Mouse (Mus musculus) liver, embryonic 11.5 days (tissue): Measurements from ENCODE around the gene Brd2. TPM values are rescaled to one million over a fixed set of nuclear protein-coding genes. Genes with fewer than 3 reads are reported as not detected.

ENCODE experiments used
- ATAC-seq: fragments of 200-750 bp; cut with Nextera tagmentation; replicated peaks from 2 replicates; pipeline ENCODE4 v1.8.0; 2017; ENCODE audit warnings: moderate number of reproducible peaks, mild to moderate bottlenecking, moderate TSS enrichment, moderate library complexity; ENCODE audit not compliant: low FRiP score
- DNase-seq: peaks from one replicate; pipeline ENCODE4 v3.0.0-alpha.2; 2017; ENCODE audit warnings: low spot score
- H3K27ac ChIP-seq: fragments of 300-500 bp; sonication (generic); 2 replicates; pipeline ENCODE4 v1.5.1; 2014; ENCODE audit warnings: mild to moderate bottlenecking, low read depth, low read length, control low read depth
- H3K27me3 ChIP-seq: fragments of 300-500 bp; sonication (generic); replicated peaks from 2 replicates; pipeline ENCODE4 v1.6.1; 2014; ENCODE audit warnings: low read length, mixed read lengths; ENCODE audit not compliant: control insufficient read depth, insufficient read depth
- H3K36me3 ChIP-seq: fragments of 300-500 bp; sonication (generic); 2 replicates; pipeline ENCODE4 v1.6.1; 2014; ENCODE audit warnings: mild to moderate bottlenecking, low read length, moderate library complexity, mixed read lengths; ENCODE audit not compliant: control insufficient read depth, insufficient read depth
- H3K4me1 ChIP-seq: fragments of 300-500 bp; sonication (generic); replicated peaks from 2 replicates; pipeline ENCODE4 v1.6.1; 2014; ENCODE audit warnings: low read length, mixed read lengths; ENCODE audit not compliant: control insufficient read depth, insufficient read depth
- H3K4me2 ChIP-seq: fragments of 300-500 bp; sonication (generic); 2 replicates; pipeline ENCODE4 v1.6.1; 2014; ENCODE audit warnings: mild to moderate bottlenecking, control low read depth, moderate library complexity
- H3K4me3 ChIP-seq: fragments of 300-500 bp; sonication (generic); 2 replicates; pipeline ENCODE4 v1.5.1; 2014; ENCODE audit warnings: low read depth, low read length, control low read depth
- H3K9ac ChIP-seq: fragments of 300-500 bp; sonication (generic); 2 replicates; pipeline ENCODE4 v1.6.1; 2014; ENCODE audit warnings: low read depth, low read length, control low read depth
- H3K9me3 ChIP-seq: fragments of 300-500 bp; sonication (generic); 2 replicates; pipeline ENCODE4 v1.6.1; 2016; ENCODE audit warnings: low read length, inconsistent platforms, mixed read lengths; ENCODE audit not compliant: control insufficient read depth
- WGBS: fragments of 180-500 bp; shearing (Covaris S2); extraction: QIAGEN DNeasy Blood & Tissue Kit; methylation state at CpG from one replicate; pipeline ENCODE4 v1.1.7; 2014; 5-methylcytosine and 5-hydroxymethylcytosine counted together
- polyA plus RNA-seq: library from polyadenylated mRNA; unstranded; fragments of >200 nt; fragmentation: Nextera tagmentation; extraction: Ambion mirVana; gene quantifications from 2 replicates; pipeline ENCODE4 v1.2.1, GENCODE M21; 2014

Brd2 gene
- polyA plus RNA-seq, 1 experiment from 2014 or later: 90.8 TPM

- H3K4me3 ChIP-seq: no peak overlapping the region
- WGBS: 93% methylated on average over 7 of the region's 7 CpGs
- H3K27me3 ChIP-seq: no peaks in the 10 kb centered on the region
- H3K27ac ChIP-seq: no peak overlapping the region
- H3K4me1 ChIP-seq: peaks cover 14% of the 10 kb centered on the region
- no peak overlapping the region for H3K4me2 ChIP-seq
- DNase-seq (no peak), ATAC-seq (no peak)
- H3K36me3 ChIP-seq: peaks cover 81% of the 10 kb centered on the region
- H3K9ac ChIP-seq: no peak overlapping the region
- H3K9me3 ChIP-seq: no peaks in the 10 kb centered on the region
Measured at GRCm38 (mm10) chr17:34114114-34114513, 8.3 kb downstream of the Brd2 start.

- no peak for ATAC-seq
- peak overlapping the region; percentile 45; the same call in 1 of the 2 replicates for H3K27ac ChIP-seq
- H3K9ac ChIP-seq: no peak overlapping the region
- H3K27me3 ChIP-seq: no peaks in the 10 kb centered on the region
- no peaks in the 10 kb centered on the region for H3K4me1 ChIP-seq
- no peak overlapping the region for H3K4me2 ChIP-seq
- H3K9me3 ChIP-seq: no peaks in the 10 kb centered on the region
- no peak overlapping the region for H3K4me3 ChIP-seq
- 71% methylated on average over 8 of the region's 8 CpGs for WGBS
- H3K36me3 ChIP-seq: peaks cover 48% of the 10 kb centered on the region
- DNase-seq: no peak
Measured at GRCm38 (mm10) chr17:34110309-34110708, 12.1 kb downstream of the Brd2 start.

GRCm38 (mm10) chr17:34109806-34110195, 12.6 kb downstream of the Brd2 start:
- Histone ChIP-seq H3K4me1 (no peaks in the 10 kb centered on the region), H3K9me3 (no peaks in the 10 kb centered on the region), H3K4me2 (no peak overlapping the region), H3K27ac (peak overlapping the region; percentile 45; the same call in 1 of the 2 replicates), H3K9ac (no peak overlapping the region), H3K4me3 (no peak overlapping the region), H3K36me3 (peaks cover 43% of the 10 kb centered on the region), H3K27me3 (no peaks in the 10 kb centered on the region)
- DNase-seq (no peak), ATAC-seq (no peak)
- 74% methylated on average over 3 of the region's 3 CpGs for WGBS

GRCm38 (mm10) chr17:34109038-34109805, 13.2 kb downstream of the Brd2 start:
- WGBS: 80% methylated on average over 14 of the region's 14 CpGs
- Histone ChIP-seq H3K9me3 (no peaks in the 10 kb centered on the region), H3K4me1 (no peaks in the 10 kb centered on the region), H3K36me3 (peaks cover 37% of the 10 kb centered on the region), H3K27me3 (no peaks in the 10 kb centered on the region), H3K9ac (no peak overlapping the region), H3K4me3 (no peak overlapping the region), H3K27ac (no peak overlapping the region), H3K4me2 (no peak overlapping the region)
- ATAC-seq (no peak), DNase-seq (no peak)

GRCm38 (mm10) chr17:34108460-34108859, 14.0 kb downstream of the Brd2 start:
- no peaks in the 10 kb centered on the region for H3K4me1 ChIP-seq
- no peak overlapping the region for H3K27ac ChIP-seq

GRCm38 (mm10) chr17:34107109-34107867, 15.1 kb downstream of the Brd2 start:
- ATAC-seq: no peak

More at GRCm38 (mm10) chr17:34108460-34108859, 14.0 kb downstream of the Brd2 start:
- ATAC-seq: no peak
- Histone ChIP-seq H3K4me3 (no peak overlapping the region), H3K27me3 (no peaks in the 10 kb centered on the region), H3K9me3 (no peaks in the 10 kb centered on the region), H3K4me2 (no peak overlapping the region), H3K9ac (no peak overlapping the region), H3K36me3 (peaks cover 29% of the 10 kb centered on the region)
- 77% methylated on average over 5 of the region's 6 CpGs for WGBS
- no peak for DNase-seq

GRCm38 (mm10) chr17:34106555-34106954, 15.9 kb downstream of the Brd2 start:
- no peak overlapping the region for H3K27ac ChIP-seq
- H3K4me1 ChIP-seq: no peaks in the 10 kb centered on the region; the same call in 1 of the 2 replicates
- H3K9me3 ChIP-seq: no peaks in the 10 kb centered on the region
- ATAC-seq (no peak), DNase-seq (no peak)
- H3K4me2 ChIP-seq: no peak overlapping the region
- peaks cover 10% of the 10 kb centered on the region for H3K36me3 ChIP-seq
- H3K27me3 ChIP-seq: no peaks in the 10 kb centered on the region
- no peak overlapping the region for H3K4me3 ChIP-seq
- WGBS: 80% methylated on average over 7 of the region's 7 CpGs
- H3K9ac ChIP-seq: no peak overlapping the region

More at GRCm38 (mm10) chr17:34107109-34107867, 15.1 kb downstream of the Brd2 start:
- Histone ChIP-seq H3K9me3 (no peaks in the 10 kb centered on the region), H3K4me3 (no peak overlapping the region), H3K4me1 (no peaks in the 10 kb centered on the region), H3K4me2 (no peak overlapping the region), H3K27ac (no peak overlapping the region), H3K9ac (no peak overlapping the region), H3K27me3 (no peaks in the 10 kb centered on the region), H3K36me3 (peaks cover 18% of the 10 kb centered on the region)
- no peak for DNase-seq
- 79% methylated on average over 7 of the region's 7 CpGs for WGBS

- H3K4me2 ChIP-seq: no peak overlapping the region
- no peak overlapping the region for H3K9ac ChIP-seq
- 81% methylated on average over 9 of the region's 9 CpGs for WGBS
- ATAC-seq (no peak), DNase-seq (no peak)
- 0 out of 2 replicates have a peak, but pooled peaks cover 4% of the 10 kb centered on the region for H3K36me3 ChIP-seq
- H3K4me1 ChIP-seq: no peaks in the 10 kb centered on the region; the same call in 1 of the 2 replicates
- no peaks in the 10 kb centered on the region for H3K9me3 ChIP-seq
- H3K27me3 ChIP-seq: no peaks in the 10 kb centered on the region; the same call in 1 of the 2 replicates
- H3K4me3 ChIP-seq: no peak overlapping the region
- no peak overlapping the region for H3K27ac ChIP-seq
Measured at GRCm38 (mm10) chr17:34104804-34105203, 17.6 kb downstream of the Brd2 start.
